12 mouse cellular contexts compared by ENCODE assay signal in genomic region chr15:31634582-31634981, GRCm38 (mm10). TPM values are rescaled to one million over a fixed set of nuclear protein-coding genes. Genes with fewer than 3 reads are reported as not detected.
DNase-seq lines count a peak whose midpoint lies in the region; ATAC-seq lines count a peak whose summit lies in the region.
"Had no signal": no experiment of that assay in that cellular context is flagged by ENCODE, and none has a peak within 500 bp of the region (broad histone marks: within the 10 kb centered on the region; RNA-seq: fewer than 3 reads in every experiment).

No protein-coding gene starts in this region.

- peak; percentile 75 to 78 for DNase-seq in cerebellum, postnatal 10 days
- no peak for DNase-seq in cerebellum, adult 9-10 months
- peak; percentile 78 to 94 for DNase-seq in layer of hippocampus, postnatal 14 days (ENCODE audit: low spot score in 2 of 2)
- DNase-seq in right cerebral cortex, adult 2 months (ENCODE audit: low spot score in 2 of 2) = peak; percentile 19 to 47
- no peak for DNase-seq in testis, postnatal 10 days (ENCODE audit: low spot score)
- no peak for DNase-seq in MN1 (ENCODE audit: low spot score)
- no peak for DNase-seq in urinary bladder, postnatal 10 days (ENCODE audit: low spot score)
- DNase-seq: gastrocnemius, postnatal 36 days; kidney, postnatal 25 days; liver, embryonic 13.5 days; midbrain, embryonic 14.5 days had no signal

- ATAC-seq in frontal cortex, adult (ENCODE audit: low TSS enrichment) = peak; percentile 99

RNA-seq across cellular contexts. Expression of gene Fam173b, which starts 32.9 kb away (rescaled TPM):
- 10 to 100 TPM; 12.9 to 13.5 TPM for total RNA-seq in layer of hippocampus, postnatal 14 days (2021)

RNA-seq across cellular contexts. Expression of gene Cct5, which starts 33.0 kb away (rescaled TPM):
- 100 to 1,000 TPM; 223 to 246 TPM for total RNA-seq in layer of hippocampus, postnatal 14 days (2021)

Comparison
In these comparisons a context has a peak if more than half of its experiments do, and no peak if none do; other contexts are left out.
1. DNase-seq: peak in cerebellum, postnatal 10 days (2 of 2), layer of hippocampus, postnatal 14 days (2 of 2) and right cerebral cortex, adult 2 months (2 of 2); none in cerebellum, adult 9-10 months (single experiment), testis, postnatal 10 days (single experiment), MN1 (single experiment) and urinary bladder, postnatal 10 days (single experiment).